Mouse (Mus musculus): ENCODE data around the gene Ube2f.

Gene Ube2f

DNA sequence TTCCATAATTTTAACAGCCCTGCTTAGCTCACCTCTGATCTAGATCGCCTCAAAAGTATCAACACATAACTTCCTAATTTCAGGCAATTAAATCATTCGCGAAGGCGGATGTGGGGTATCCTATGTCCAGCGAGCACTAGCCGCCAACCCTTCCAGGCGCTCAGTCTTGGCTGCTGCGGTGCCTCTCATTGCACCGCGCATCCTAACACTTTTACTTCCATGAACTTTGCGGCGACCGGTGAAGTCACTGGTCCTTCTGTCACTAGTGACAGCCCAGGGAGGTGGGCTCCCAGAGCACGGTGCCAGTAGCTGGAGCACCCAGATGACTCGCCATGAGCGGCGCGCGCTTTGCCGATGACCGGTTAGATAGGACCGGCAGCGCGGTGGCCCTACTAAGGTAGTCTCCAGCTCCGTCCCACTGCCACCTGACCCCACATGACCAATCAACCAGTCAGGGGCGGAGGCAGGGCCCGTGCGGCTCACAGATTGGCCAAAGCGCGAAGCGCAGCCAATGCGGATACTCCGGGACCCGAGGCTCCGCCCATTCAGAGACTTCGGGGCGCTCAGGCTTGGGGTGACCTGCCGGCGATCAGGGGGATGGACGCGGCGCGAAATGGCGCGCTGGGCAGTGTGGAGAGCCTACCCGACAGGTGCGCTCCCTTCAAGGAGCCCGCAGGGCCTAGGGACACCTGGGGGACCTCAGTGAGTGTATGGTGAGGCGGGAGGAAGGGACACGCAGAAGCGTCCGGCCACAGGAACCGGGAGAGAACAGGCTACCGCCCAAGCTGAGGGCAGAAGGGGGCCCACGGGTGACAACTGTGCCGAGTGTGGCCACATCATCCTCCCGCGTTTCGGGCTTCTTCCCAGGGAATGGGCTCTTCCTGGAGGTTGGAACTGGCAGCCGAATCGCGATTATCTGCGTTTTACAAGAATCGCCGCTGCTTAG, 48.0 kb downstream of the Ube2f start, which contains the start of gene Scly:
Scly (plus strand) TSS at position 540 of the 946 bp plus-strand sequence.
- DNase-seq (ENCODE audit: low read depth, low spot score) = peak; percentile 86

DNA sequence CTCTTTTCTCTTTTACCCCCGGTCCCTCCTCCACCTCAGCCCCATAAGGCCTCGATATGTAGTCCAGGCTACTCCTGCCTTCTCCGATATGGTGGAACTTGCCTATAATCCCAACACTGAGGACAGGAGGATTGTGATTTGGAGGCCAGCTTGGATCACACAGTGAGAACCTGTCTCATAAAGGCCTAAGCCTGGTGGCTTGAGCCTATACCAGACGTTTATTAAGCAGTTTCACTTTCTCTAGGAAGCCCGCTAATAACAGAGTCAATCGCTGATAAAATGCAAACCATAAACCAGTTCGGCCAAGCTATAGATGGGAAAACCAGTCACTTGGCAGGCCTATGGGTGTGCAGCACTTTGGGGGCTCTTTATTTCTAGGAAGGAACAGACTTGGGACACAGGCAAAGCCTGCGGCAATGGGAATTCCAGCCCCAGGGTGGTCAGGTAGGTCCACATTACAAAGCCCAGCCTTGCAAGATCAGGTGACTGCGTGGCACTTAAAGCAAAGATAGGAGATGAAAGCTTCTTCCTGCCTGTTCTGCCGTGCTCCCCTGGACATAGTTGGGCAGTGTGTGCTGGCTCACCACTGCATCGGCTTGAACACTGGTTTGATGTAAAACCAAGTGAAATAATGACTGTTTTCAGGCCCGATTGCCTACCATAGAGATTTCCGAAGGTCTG, 49.1 kb downstream of the Ube2f start:
- DNase-seq (ENCODE audit: low read depth, low spot score) = no peak

DNA sequence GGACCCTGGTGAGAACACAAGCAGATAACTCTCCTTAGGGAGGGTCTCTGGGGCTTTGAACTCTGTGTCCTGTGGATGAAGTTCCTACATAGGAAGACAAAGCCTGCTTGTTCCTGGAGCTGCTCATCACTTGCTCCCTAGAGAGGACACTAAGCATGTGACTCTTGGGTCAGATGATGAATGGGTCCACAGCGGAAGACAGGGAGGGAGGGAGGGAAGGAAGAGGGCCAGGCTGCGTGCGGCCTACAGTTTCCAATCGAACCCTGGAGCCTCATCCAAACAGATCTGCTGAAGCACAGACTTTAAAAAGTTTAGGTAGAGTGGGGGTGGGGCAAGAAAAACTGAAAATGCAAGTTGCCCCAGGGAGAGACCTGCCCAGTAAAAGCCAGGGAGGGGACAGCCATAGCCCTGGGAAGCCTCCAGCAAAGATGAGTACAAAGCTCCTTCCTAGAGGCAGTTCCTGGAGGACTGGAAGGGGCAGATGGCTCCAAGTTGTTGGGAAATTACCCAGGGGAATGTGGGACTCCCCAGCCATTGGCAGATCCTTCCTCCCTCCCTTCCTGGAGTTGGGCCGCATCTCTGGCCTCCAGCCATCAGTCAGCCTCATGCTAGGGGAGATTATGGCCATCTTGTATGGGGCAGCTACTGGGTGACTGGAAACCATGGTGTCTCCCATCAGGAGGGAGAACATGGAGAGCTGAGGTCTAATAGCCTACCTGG, 49.8 kb downstream of the Ube2f start:
- no peak for DNase-seq (ENCODE audit: low read depth, low spot score)

DNA sequence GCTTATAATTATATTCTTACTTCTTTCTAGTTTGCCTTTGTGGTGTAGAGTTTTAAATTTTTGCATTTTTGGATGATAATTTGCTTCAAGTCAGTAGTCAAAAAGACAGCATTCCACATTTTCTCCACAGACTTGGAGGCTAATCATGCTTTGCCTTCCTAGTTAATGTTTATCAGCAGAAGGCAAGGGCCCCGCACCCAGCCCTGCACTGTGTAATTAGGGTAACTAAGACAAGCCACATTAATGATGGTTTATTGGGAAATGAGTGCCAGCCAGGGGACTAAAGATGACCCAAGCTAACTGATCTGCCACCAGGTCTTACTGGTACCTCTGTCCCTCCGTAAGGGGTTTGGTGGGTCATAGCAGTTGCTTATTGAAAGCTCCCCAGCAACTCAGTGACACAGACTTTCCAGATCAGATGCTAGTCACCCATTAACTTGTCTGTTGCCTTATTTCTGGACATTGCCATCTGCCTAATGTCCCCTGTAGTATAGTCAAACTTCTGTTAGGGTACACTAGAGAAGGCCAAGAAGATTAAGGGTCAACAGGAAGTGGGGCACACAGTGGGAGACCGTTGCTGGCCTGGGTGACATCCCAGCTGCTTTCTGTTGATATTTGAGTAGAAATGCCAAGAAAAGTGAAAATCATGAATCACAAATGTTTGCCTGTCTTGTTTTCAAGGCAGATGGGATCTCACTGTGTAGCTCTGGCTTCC, 51.3 kb downstream of the Ube2f start:
- no peak for DNase-seq (ENCODE audit: low read depth, low spot score)

DNA sequence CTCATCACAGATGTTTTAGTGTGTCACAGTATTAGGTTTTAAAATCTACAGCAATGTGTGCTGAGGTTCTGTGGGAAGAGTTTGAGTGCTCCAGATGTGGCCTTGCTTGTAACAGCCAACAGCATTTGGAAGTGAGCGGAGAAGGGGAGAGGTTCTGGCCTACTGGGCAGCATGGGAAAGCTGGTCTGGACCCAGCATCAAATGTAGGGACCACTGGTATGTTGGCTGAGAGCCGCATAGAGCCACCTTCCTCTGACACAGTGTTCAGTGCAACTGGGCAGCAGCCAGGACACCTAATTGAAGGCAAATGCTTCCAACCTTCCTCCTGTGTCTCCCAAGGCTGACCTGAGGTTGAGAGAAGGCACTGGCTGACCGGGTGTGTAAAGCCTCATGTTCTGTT, 51.9 kb downstream of the Ube2f start:
- no peak for DNase-seq (ENCODE audit: low read depth, low spot score)

DNA sequence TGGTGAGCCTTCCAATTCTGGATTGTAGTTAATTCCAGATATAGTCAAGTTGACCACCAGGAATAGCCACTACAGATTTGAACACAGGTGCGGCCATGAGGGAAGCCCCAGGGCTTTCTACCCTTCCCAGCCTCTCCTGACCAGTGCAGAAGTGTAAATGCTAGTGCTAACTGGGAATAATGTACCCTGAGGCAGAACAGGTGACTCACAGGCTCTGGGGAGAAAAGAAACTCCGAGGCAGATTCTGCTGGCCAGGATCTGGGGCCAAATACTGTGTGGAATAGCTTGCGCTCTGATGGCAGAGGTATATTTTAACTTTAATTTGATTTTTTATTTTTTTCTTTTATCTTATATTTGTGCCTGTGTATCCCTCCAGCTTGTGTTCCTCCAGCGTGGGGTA, 54.5 kb downstream of the Ube2f start:
- DNase-seq (ENCODE audit: low read depth, low spot score) = no peak

DNA sequence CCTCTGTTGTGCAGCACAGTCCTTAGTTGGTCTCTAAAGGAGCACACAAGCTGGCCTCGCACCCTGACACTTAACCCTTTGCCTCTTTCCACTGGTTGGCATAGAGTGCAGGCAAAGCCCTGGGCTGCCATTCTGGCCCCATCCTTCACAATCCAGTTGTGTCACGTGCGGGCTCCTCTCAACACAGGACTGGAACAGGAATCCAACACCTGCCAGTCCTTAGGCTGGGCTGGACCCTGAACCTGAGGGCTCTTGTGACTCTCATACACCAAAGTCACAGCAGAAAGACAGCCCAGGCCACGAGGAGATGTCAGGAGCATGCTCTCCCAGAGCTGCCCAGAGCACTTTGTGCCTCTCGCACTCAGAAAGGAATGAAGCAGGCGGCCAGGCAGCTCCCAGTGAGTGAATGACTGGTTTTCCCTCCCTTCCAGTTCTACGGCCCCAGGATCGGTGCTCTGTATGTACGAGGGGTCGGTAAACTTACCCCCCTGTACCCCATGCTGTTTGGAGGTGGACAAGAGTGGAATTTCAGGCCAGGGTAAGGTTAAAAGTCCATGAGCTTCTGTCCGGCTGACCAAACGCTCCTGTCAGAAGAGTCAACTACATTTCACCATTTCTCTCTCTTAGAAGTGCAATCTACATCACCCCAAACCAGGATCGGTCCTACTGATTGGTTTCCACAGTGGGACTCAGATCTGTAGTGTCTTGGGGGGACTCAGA, 59.4 kb downstream of the Ube2f start:
- no peak for DNase-seq (ENCODE audit: low read depth, low spot score)

DNA sequence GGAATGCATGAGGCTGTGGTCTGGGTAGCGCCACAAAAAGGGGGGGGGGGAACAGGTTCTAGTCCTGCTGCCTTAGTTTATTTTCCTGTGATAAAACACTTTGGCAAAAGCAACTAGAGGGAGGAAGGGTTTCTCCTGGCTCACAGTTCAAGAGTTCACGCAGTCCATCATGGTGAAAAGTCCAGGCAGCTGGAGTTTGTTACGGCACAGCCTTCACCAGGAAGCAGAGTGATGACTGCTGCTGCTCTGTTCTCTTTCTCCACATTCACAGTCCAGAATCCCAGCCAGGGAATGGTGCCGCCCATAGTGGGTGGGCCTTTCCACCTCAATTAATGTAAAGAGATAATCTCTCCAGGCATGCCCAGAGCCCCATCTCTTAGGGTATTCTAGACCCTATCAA, 62.2 kb downstream of the Ube2f start:
- no peak for DNase-seq (ENCODE audit: low read depth, low spot score)

DNA sequence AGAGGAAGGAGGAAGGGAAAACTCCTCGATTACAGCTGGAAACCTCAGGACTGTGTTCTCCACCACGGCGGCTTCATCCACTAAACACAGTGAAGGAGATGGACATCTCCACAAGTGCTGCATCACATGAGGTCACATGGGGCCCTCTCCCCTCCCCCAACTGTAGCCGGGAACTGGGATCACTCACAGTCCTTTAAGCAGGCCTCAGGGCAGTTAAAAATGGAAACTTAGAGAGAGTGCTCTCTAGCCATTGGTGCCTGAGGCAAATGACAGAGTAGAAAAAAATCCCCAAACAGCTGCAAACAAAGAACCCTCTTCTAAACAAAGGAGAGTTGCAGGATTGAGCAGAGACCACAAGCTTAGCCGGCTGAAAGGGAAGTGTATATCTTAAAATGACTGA, 63.1 kb downstream of the Ube2f start:
- DNase-seq (ENCODE audit: low read depth, low spot score) = no peak

DNA sequence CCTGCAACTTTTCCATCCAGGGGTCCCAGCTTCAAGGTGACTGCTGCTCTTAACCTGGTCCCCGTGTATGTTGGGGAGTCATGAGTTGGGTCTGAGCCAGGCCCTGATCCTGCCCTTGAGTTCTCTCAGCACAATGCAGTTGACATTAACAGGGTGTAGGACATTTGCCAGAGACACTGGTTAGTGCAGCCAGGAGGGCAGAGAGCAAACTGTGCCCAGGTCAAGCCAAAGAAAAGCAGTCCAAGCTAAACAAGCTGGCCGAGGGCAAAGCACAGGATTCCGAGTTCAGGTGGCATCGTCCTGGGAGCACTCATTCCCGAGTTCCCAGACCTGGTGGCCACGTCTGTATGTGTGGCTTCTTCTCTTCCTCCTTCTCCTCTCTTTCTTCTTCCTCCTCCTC, 67.6 kb downstream of the Ube2f start:
- DNase-seq (ENCODE audit: low read depth, low spot score) = no peak

DNA sequence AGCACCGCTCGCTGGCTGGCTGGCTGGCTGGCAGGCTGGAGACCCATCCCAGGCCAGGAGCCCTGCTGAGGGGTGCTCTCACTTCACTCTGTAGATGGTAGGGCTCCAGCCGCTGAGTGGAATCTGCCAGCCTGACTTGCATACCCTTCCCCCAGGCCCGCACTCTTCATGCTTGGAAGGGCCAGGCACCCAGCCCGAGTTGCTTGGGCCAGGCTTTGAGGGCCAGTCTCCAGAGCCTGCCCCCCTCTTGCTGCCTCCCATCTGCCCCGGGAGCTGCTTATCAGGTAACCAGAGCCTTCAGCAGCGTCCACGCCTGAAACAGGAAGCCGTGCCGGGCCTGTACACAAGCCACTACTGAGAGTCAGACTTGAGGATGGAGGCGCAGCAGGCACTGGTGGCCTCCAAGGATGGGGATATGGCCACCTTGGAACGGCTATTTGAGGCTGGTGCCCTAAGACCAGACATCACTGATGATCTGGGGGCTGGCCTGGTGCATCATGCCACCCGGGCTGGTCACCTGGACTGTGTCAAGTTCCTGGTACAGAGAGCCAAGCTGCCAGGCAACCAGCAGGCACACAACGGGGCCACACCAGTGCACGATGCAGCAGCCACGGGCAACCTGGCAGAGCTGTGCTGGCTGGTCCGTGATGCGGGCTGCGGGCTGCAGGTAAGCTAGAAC, 71.8 kb downstream of the Ube2f start, which contains the start of gene Espnl:
Espnl (plus strand) TSS at position 316 of the 679 bp plus-strand sequence.
- DNase-seq (ENCODE audit: low read depth, low spot score) = no peak

DNA sequence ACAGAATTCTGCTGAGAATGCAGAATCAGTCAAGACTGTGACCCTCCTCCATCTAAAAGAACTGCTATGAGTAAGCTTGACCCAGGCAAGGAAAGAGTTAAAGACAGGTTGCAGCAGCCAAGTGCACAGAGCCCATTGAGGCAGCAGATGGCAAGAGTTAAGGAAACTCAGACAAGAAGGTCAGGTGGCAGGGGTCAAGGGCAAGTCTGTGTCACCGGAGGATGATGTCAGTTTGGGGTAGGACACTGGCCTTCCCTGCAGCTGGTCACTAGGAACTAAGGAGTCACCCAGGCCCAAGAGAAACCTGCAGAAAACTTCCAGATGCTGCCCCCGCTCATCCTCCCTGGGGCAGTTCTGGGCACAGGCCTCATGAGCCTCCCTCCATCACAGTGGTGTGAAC, 74.5 kb downstream of the Ube2f start:
- no peak for DNase-seq (ENCODE audit: low read depth, low spot score)

DNA sequence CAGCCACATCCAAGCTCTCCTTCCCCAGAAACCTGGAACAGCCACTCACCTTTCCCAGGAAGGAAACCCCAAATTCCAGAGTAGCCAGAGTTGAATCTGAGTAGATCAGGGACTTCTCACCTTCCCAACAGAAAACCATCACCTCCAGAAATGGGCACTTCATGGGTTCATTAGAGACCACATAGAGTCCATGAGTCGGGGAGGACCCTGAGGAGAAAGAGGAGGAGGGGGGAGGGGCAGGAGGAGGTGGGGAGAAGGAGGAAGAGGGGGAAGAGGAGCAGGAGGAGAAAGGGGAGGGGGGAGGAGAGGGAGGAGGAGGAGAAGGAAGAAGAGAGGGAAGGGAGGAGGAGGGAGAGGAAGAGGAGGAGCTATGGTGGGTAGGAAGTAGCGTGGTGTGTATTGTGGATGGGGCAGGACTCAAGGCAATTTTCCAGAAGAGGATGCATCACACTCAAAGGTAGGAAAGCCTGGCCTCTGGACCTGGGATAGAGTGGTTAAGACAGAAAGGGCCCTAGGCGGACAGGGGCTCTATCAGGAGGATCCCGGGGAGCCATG, 75.5 kb downstream of the Ube2f start:
- DNase-seq (ENCODE audit: low read depth, low spot score) = no peak

DNA sequence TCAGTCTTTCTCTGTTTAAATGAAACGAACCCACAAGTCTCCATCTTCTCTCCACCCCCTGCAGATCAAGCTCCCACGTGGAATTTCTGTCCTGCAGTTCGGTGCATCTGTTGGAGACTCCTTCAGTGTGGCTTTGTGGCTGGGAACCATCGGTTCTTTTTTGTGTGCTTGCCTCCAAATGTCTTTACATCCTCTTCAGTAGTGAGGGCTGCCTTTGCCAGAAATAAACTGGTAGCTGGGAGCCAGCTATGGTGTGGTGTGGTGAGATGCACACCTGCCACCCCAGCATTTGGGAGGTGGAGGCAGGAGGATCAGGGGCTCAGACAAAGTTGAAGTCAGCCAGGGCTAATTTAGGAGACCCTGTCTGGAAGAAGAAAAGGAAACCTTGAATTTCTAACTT, 82.0 kb downstream of the Ube2f start:
- peak; percentile 78 for DNase-seq (ENCODE audit: low read depth, low spot score)

DNA sequence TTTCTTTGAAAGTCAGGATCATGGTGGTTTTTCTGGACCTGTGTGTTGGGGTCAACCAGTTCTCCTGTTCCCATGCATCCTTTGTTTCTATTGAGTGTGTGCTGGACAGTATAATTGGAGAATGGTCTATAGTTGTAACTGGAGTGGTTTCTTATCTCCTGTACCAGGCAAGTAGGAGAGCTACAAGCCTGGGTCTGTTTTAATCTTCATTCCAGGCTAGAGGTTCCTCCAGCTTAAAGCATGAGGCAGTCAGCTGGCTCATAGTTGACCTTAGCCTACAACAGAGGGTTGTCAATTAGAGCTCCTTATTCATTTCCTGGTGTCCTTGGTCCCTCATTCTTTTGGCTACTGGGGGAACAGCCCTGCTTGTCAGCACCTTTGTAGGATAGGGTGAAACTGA, 83.5 kb downstream of the Ube2f start:
- no peak for DNase-seq (ENCODE audit: low read depth, low spot score)

DNA sequence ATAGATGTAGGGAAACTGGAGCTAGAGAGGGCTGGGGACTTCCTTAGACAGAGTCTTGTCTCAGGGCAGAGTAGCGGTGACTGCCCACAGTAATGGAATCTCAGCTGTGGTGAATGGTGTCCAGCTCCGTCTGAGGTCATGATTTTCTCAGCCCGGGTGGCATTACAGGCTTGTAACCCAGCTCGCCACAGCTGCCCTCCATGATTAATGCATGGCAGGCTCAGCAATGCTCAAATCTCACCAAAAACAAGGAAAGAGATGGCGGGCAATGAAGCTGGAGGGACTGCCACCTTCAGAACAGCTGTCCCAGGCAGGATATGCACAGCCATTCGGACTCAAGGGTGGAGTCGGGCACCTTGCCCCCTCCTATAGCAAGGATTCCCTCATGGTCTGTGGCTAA, 87.3 kb downstream of the Ube2f start:
- DNase-seq (ENCODE audit: low read depth, low spot score) = no peak
